Mouse (Mus musculus) activated CD4-positive, CD25-positive, alpha-beta regulatory T cell, adult 4 months (primary cell): ENCODE data around the gene Mxra8. TPM values are rescaled to one million over a fixed set of nuclear protein-coding genes. Genes with fewer than 3 reads are reported as not detected.

Source experiments
- ATAC-seq: one replicate; pipeline ENCODE4 v1.8.0; 2017
- polyA plus RNA-seq, 2 experiments: library from polyadenylated mRNA; unstranded; fragments of 100-300 nt; shearing (Covaris generic); gene quantifications; one replicate each; pipeline ENCODE4 v1.2.1; 2017

Mxra8 gene
- polyA plus RNA-seq, 2 experiments from 2014 or later, result 4.1 to 9.9 TPM

DNA sequence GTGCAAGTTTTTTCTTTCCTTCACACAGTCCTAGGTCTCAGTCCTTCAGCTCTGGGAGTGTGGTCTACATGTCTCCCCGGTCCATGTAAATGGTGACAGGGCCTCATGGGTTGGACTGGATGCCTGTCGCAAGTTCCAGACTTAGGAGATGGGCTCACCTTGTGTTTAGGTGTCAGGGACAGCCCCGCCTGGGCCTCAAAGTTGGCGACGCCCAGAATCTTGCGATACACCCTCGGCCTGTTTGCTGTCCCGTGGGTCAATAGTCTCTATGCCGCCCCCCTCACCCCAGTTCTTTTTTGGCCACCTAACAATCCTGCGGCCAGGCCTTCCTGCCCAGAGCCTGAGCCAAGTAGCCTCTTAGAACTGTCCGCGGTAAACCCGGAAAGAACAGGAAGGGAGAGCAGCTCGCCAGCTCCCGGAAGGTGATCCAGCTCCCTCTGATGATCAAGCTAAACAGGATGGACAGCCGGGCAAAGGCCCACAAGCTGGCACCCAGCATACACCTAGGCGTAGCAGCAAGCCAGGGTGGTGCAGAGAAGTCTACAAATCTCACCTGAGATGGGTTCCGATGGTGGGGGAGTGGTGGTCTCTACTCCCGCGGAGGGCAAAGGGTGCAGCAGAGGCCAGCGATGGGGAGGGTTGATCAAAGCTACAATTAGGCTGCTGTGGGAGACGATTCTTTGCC, 29.3 kb downstream of the Mxra8 start:
- peak; percentile 36 for ATAC-seq

DNA sequence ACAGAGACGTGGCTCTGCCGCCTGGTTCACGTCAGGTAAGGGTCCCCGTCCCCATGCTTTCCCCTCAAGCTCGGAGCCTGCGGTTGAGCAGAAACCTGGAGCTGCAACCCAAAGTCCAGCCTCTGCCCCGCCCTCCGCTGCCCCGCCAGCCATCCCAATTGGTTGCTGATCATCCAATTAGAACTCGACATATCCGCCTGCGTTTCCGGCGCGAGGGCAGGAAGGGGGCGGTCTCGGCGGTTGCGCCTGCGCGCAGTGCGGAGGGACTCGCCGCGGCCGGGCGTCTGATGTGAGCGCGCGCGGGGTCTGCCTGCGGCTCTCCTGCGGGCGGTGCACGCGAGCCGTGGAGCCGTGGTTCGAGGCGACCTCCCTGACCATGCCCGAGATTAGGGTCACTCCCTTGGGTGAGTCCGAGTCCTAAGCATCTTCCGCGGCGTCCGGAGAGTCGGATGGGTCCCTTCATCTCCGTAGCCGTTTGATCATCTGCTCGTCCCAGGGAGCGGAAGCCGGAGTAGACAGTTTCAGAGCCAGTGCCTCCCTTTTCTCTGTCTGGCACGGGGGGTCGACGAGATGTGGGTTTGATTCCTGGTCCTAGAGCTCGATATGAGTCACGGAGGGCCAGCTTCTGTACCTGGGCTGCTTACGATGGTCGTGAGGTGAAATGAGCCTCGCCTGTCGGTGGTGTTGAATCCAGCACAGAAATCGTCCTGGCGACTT, 30.0 kb downstream of the Mxra8 start, which contains the start of the genes Cptp and Ints11:
TSS of gene Cptp (minus strand) at position 124 of the 717 bp plus-strand sequence.
TSS of gene Ints11 (plus strand) at position 230 of the 717 bp plus-strand sequence.
- peak; percentile 96 for ATAC-seq

DNA sequence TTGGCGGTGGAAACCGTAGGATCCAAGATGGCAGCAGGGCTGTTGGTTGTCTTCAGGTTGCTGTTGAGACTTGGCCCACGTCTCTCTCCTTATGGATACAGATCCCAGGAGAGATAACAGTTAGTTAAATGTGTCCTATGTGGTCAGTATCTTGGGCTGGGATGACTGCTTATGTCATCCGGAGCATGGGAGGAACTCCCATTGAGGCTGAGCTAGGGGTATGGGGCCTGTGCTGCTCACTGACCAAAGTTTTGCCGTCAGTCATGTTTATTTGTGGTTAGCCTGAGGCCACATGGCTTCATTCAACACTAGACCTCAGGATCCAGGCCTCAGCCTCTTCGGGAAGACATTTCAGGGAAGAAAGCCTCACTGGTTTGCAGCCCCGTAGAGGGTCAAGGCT, 31.9 kb downstream of the Mxra8 start:
- no peak for ATAC-seq

DNA sequence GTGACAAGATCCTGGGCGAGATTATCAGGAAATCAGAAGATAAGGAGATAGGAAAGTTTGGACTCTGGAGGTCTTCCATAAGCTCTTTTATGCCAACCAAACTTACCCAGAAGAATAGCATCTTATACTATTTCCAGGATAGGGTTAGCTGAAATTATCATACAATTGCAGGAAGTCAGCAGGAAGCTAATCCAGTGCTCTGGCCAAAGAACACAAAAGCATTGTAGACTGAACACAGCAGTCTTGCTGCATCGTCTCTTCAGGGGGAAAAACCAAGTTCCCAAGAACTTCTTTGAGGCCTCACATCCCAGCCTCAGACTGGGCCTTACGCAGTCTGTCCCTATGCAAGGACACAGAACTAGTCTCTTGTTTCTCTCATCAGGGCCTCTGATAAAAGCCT, 44.1 kb downstream of the Mxra8 start:
- no peak for ATAC-seq

DNA sequence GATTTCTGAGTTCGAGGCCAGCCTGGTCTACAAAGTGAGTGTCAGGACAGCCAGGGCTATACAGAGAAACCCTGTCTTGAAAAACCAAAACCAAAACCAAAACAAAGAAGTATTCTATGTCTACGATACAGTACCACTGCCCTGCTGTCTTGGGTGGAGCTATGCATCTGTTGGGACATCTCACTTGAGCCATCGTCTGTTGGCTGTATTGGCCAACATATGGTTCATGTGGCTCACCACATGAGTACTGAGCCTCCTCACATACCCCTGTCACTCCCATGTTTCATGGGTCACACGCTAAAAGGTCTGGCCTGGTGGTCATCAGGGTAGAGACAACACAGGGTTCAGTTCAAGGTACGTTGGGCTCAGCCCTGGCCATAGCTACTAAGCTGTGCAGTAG, 46.9 kb downstream of the Mxra8 start:
- ATAC-seq, result no peak

DNA sequence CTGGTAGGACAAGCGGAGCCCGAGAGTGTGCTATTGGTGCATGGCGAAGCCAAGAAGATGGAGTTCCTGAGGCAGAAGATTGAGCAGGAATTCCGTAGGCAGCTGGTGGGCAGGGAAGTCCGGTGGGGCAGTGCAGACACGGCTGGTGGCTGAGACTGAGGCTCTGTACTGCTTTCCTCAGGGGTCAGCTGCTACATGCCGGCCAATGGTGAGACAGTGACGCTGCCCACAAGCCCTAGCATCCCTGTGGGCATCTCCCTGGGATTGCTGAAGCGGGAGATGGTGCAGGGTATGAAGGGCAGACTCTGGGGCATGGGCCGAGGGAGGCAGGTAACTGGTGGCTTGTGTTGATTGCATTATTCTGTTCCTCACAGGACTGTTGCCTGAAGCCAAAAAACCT, 48.2 kb downstream of the Mxra8 start:
- no peak for ATAC-seq

DNA sequence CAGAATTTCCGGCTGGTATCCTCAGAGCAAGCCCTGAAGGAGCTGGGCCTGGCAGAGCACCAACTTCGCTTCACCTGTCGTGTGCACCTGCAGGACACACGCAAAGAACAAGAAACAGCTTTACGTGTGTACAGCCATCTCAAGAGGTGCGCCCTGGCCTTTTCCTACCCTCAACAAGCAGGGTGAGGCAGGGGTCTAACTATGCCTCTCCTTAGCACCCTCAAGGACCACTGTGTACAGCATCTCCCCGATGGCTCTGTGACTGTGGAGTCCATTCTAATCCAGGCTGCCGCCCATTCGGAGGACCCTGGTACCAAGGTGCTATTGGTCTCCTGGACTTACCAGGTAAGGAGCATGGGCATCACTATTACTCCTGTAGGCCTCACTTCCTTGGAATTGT, 48.7 kb downstream of the Mxra8 start:
- no peak for ATAC-seq

DNA sequence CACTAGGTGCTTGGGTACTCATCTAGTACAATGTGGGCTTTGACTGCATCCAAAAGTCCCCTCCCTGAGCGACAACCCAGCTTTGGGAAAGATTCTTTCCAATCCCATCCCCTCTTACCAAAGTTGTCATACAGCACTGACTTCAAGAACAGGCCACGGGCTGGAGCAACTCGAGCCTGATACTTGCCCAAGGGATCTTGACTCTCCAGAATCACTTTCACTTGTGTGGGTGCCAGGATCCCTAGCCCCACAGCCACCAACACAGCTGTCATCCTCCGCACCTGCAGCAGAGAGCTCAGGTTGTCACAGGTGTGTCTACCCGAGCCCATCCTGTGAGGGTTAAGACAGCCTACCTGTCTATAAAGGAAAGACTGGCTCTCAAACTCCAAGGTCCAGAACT, 49.8 kb downstream of the Mxra8 start:
- ATAC-seq, result no peak

DNA sequence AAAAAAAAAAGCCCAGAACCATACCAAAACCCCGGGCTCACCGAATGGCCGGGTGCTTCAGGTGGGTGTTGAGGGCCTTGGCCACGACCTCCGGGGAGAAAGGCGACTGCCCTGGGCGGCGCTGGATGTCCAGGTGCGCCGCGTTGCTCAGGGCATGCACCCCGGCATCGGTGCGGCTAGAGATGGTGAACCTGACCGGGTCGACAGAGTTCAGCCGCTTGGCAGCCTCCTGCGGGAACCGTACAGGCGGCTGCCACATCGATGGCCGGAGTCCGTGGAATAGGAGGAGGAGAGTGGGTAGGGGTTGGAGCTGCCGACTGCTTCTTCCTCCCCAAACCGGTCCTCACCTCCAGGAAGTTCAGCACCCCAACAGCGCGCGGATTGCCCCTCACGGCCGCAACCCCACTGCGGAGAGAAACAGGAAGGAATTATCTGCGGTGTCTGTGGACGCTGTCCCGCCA, 51.6 kb downstream of the Mxra8 start:
- ATAC-seq, result no peak

DNA sequence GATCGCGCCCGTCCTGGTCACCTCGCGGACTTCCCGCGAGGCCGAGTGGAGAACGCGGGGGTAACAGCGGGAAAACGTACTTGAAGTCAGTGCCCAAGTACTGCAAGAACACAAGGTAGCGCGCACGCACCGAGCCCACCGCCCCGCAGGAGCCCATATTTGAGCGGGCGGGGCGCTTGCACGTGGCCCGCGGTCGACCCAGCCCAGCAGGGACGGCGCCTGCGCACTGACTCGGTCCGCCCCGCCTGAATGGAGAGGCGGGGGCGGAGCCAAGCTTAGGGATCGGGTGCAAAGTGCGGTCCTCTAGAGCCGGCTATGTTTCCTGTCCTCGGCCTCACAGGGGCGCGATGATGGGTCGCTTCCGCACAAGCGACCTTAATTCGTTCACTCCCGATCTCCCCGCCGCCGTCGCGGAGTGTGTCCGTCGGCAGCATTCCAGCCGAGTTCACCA, 52.1 kb downstream of the Mxra8 start, which contains the start of the genes Pusl1 and Acap3:
TSS of gene Pusl1 (minus strand) at position 231 of the 451 bp plus-strand sequence.
TSS of gene Acap3 (plus strand) at position 272 of the 451 bp plus-strand sequence.
- peak; percentile 69 for ATAC-seq

DNA sequence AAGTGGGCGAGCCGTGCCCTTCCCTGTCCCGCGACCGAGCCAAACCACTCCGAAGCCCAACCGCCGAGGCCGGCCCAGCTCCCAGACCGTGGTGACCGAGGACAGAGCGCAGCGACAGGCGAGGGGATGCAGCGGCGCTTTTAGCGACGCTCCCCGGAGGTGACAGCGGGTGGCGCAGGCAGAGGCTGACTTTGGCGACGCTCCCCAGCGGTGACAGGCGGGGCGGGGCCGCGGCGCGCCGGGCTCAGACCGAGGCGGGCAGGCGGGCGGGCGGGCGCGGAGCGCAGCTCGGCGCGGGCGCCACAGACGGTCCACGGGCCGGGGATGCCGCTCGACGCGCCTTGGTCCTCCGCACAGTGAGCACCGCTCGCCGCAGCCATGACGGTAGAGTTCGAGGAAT, 52.5 kb downstream of the Mxra8 start:
- ATAC-seq, result peak; percentile 67

DNA sequence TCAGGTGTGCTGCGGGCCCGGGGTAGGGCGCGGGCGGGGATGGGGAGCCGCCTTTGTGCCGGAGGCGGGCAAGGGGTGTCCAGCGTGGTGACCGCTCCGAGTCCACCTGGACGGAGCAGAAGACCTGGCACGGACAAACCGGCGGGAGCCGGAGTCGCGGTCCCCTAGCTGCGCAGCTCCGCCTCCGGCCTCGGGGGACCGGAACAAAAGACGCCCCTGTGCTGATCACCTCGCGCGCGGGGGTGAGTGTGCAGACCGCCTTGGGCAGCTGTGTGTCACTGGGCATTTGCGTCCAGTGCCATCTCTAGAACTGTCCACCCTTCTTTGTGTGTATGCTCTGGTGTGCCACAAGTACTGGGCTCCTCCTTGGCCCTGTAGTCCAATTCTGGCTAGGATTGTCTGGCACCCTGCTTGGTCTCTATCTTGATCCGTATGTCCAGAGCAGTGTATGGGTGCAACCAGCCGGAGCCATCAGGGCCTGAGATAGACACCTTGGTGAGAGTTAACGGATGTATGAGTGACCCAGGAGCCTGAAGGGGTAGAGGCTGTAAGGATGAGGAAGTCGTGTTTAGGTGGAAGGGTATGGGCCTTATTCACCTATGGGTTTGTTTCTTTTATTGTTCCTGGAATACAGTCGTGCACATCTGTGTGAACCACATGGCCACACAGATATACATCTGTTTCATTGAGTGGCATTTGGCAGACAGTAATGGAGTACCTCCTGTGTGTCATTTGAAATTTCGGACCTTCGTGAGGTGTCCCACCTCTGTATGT, 53.1 kb downstream of the Mxra8 start:
- no peak for ATAC-seq

DNA sequence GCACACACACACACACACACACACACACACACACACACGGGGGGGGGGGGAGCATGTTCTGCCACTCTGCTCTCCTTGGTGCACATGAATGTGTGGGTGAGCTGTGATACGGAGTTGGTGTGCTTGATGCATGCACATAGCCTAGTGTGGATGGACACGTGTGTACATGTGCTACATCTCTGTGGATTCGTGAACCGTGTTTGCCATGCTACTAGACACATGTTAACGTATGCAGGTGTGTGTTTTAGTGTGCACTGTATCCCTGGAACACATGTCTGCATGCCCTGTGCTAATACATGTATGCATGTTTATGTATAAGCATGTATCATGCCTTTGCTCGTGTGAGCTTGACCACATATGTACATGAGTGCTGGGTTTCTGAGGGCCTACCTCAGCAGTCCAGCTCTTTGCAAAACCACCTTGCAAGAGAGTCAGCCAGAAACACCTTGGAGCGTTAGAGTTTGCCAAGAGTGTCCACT, 53.8 kb downstream of the Mxra8 start:
- ATAC-seq, result no peak

Other genes starting within 250 kb of the Mxra8 start
- gene Slc35e2, start 238.3 kb upstream of the Mxra8 start, polyA plus RNA-seq, result 1 to 10 TPM; 6.2 to 8.3 TPM
- gene Cdk11b, start 214.8 kb upstream of the Mxra8 start, polyA plus RNA-seq, result 10 to 100 TPM; 74.7 to 99.8 TPM
- gene Gm10563, start 194.3 kb upstream of the Mxra8 start, polyA plus RNA-seq, result not detected
- not detected for gene Mmp23, start 186.3 kb upstream of the Mxra8 start, polyA plus RNA-seq
- 1 to 10 TPM; 2.2 to 6.4 TPM for gene Mib2, start 170.5 kb upstream of the Mxra8 start, polyA plus RNA-seq
- gene Fndc10, start 145.3 kb upstream of the Mxra8 start, polyA plus RNA-seq, result 1 to 10 TPM; 1.2 to 1.9 TPM
- 100 to 1,000 TPM; 158 to 181 TPM for gene Ssu72, start 134.9 kb upstream of the Mxra8 start, polyA plus RNA-seq
- under 1 TPM in 1 of 2 experiments, not detected in 1; 0.22 TPM for gene Tmem240, start 104.9 kb upstream of the Mxra8 start, polyA plus RNA-seq
- gene Atad3a, start 78.6 kb upstream of the Mxra8 start, polyA plus RNA-seq, result 10 to 100 TPM; 16.3 to 21.0 TPM
- gene Vwa1, start 65.0 kb upstream of the Mxra8 start, polyA plus RNA-seq, result under 1 TPM in 1 of 2 experiments, not detected in 1; 0.09 TPM
- gene Tmem88b, start 53.8 kb upstream of the Mxra8 start, polyA plus RNA-seq, result under 1 TPM in 1 of 2 experiments, not detected in 1; 0.16 TPM
- gene Ankrd65, start 49.2 kb upstream of the Mxra8 start, polyA plus RNA-seq, result not detected
- 100 to 1,000 TPM; 160 to 164 TPM for gene Mrpl20, start 36.8 kb upstream of the Mxra8 start, polyA plus RNA-seq
- gene Ccnl2, start 27.2 kb upstream of the Mxra8 start, polyA plus RNA-seq, result 100 to 1,000 TPM; 115 to 122 TPM
- 100 to 1,000 TPM; 216 TPM for gene Aurkaip1, start 8.4 kb upstream of the Mxra8 start, polyA plus RNA-seq
- gene Dvl1, start 7.7 kb downstream of the Mxra8 start, polyA plus RNA-seq, result 1 to 10 TPM; 2.1 to 2.7 TPM
- under 1 TPM; 0.16 to 0.25 TPM for gene Tas1r3, start 23.7 kb downstream of the Mxra8 start, polyA plus RNA-seq
- gene Cptp, start 29.8 kb downstream of the Mxra8 start, polyA plus RNA-seq, result 10 to 100 TPM; 17.7 to 18.0 TPM
- 10 to 100 TPM; 82.2 to 87.0 TPM for gene Ints11, start 29.9 kb downstream of the Mxra8 start, polyA plus RNA-seq
- 10 to 100 TPM; 12.6 to 25.3 TPM for gene Pusl1, start 52.1 kb downstream of the Mxra8 start, polyA plus RNA-seq
- 1 to 10 TPM; 4.9 to 6.5 TPM for gene Acap3, start 52.1 kb downstream of the Mxra8 start, polyA plus RNA-seq
- gene Ube2j2, start 104.2 kb downstream of the Mxra8 start, polyA plus RNA-seq, result 10 to 100 TPM; 32.1 to 39.5 TPM
- gene C1qtnf12, start 122.6 kb downstream of the Mxra8 start, polyA plus RNA-seq, result 1 to 10 TPM; 2.5 to 5.7 TPM
- under 1 TPM; 0.90 to 0.95 TPM for gene B3galt6, start 153.0 kb downstream of the Mxra8 start, polyA plus RNA-seq
- gene Sdf4, start 153.2 kb downstream of the Mxra8 start, polyA plus RNA-seq, result 100 to 1,000 TPM; 464 to 478 TPM
- gene Tnfrsf4, start 174.2 kb downstream of the Mxra8 start, polyA plus RNA-seq, result 100 to 1,000 TPM; 802 to 961 TPM
- 100 to 1,000 TPM; 770 to 845 TPM for gene Tnfrsf18, start 186.5 kb downstream of the Mxra8 start, polyA plus RNA-seq
- gene Ttll10, start 219.7 kb downstream of the Mxra8 start, polyA plus RNA-seq, result not detected